Comparison of ENCODE assay signal across 27 mouse cellular contexts in the genomic region with DNA sequence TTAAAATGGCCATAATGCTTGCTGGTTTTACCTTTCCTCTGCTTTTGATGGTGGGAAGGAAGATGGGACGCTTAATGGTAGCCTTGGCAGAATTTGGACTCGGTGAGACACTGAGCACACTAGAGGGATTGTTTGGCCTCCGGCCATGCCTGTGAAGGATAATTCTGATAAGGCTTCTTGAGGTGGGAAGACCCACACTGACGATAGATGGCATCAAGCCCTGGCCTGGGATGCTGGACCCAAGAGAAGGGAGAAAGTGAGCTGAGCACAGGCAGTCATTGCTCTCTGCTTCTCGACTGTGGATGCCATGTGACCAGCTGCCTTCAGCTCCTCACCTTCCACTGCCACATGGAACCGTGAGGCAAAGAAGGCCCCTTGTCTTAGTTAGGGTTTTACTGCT. TPM values are rescaled to one million over a fixed set of nuclear protein-coding genes. Genes with fewer than 3 reads are reported as not detected.
DNase-seq lines count a peak whose midpoint lies in the region; ATAC-seq and TF ChIP-seq lines count a peak whose summit lies in the region.
"Had no signal": no experiment of that assay in that cellular context is flagged by ENCODE, and none has a peak within 500 bp of the region (broad histone marks: within the 10 kb centered on the region; RNA-seq: fewer than 3 reads in every experiment).

No protein-coding gene starts in this region.

- DNase-seq in adrenal gland, postnatal 10 days: peak; percentile 42
- DNase-seq in adrenal gland, adult 18-20 months (ENCODE audit: low spot score in 2 of 2): no peak
- DNase-seq in adrenal gland, postnatal 14 days: peak; percentile 29
- DNase-seq in adrenal gland, postnatal 25 days: peak; percentile 52
- no peak for DNase-seq in gastrocnemius, adult 2 months
- DNase-seq: cerebellum, adult 11-12 months; cerebellum, adult 8-10 months; cerebellum, postnatal 36 days; embryo, embryonic 11 days; gastrocnemius, postnatal 14 days; heart, adult 18-20 months; heart, postnatal 14 days; heart, postnatal 4 days; kidney, adult 18-20 months had no signal

- ATAC-seq in kidney, embryonic 14.5 days (ENCODE audit: low FRiP score, low TSS enrichment): no peak
- ATAC-seq: CD4-positive, CD25-positive, alpha-beta regulatory T cell, adult 4 months; forebrain, embryonic 15.5 days; hindbrain, postnatal 0 days; inflammation-experienced regulatory T-cells, adult 6 months; intestine, embryonic 16.5 days had no signal

- no peak for TF ChIP-seq CTCF in gastrocnemius, adult 2 months (IDR thresholded peaks at IDR 0.05)

- H3K9ac ChIP-seq in kidney, embryonic 14.5 days (ENCODE audit: low read depth, low read length): no peak overlapping the region
- H3K9ac ChIP-seq: embryonic facial prominence, embryonic 13.5 days; forebrain, embryonic 12.5 days; forebrain, embryonic 15.5 days; heart, embryonic 13.5 days; hindbrain, embryonic 14.5 days had no signal

- H3K9me3 ChIP-seq in kidney, embryonic 14.5 days (ENCODE audit: control insufficient read depth, low read length): no peaks in the 10 kb centered on the region
- H3K9me3 ChIP-seq: embryonic facial prominence, embryonic 10.5 days; embryonic facial prominence, embryonic 13.5 days; forebrain, embryonic 12.5 days; forebrain, embryonic 15.5 days; heart, embryonic 10.5 days; heart, embryonic 13.5 days had no signal

- peaks cover 21% of the 10 kb centered on the region; the same call in 1 of the 2 replicates for H3K36me3 ChIP-seq in kidney, embryonic 14.5 days (ENCODE audit: control insufficient read depth, insufficient read depth, low read length)

- no peaks in the 10 kb centered on the region for H3K4me1 ChIP-seq in kidney, embryonic 14.5 days (ENCODE audit: control insufficient read depth, insufficient read depth, low read length)
- H3K4me1 ChIP-seq: embryonic facial prominence, embryonic 13.5 days; forebrain, embryonic 12.5 days; forebrain, embryonic 15.5 days; heart, embryonic 10.5 days had no signal

- intact Hi-C loops in gastrocnemius, adult 2 months (cut with DNase I): no loop called here

- no peak overlapping the region for H3K4me3 ChIP-seq in kidney, embryonic 14.5 days (ENCODE audit: low read length)
- H3K4me3 ChIP-seq in gastrocnemius, adult 2 months: no peak overlapping the region
- H3K4me3 ChIP-seq: embryonic facial prominence, embryonic 10.5 days; embryonic facial prominence, embryonic 13.5 days; erythroblast, embryonic 14.5 days; forebrain, embryonic 12.5 days; forebrain, embryonic 15.5 days; heart, embryonic 10.5 days; heart, embryonic 13.5 days had no signal

- no peak overlapping the region for H3K27ac ChIP-seq in kidney, embryonic 14.5 days (ENCODE audit: low read depth, low read length)
- no peak overlapping the region for H3K27ac ChIP-seq in gastrocnemius, adult 2 months
- H3K27ac ChIP-seq: embryonic facial prominence, embryonic 10.5 days; embryonic facial prominence, embryonic 13.5 days; forebrain, embryonic 12.5 days; forebrain, embryonic 15.5 days; heart, embryonic 10.5 days; heart, embryonic 13.5 days; hindbrain, embryonic 14.5 days; hindbrain, postnatal 0 days had no signal

- H3K27me3 ChIP-seq in kidney, embryonic 14.5 days (ENCODE audit: control insufficient read depth, insufficient read depth, low read length): no peaks in the 10 kb centered on the region
- H3K27me3 ChIP-seq: embryonic facial prominence, embryonic 13.5 days; forebrain, embryonic 12.5 days; forebrain, embryonic 15.5 days; heart, embryonic 13.5 days had no signal

- 90% methylated on average over 6 of the region's 6 CpGs for WGBS in kidney, embryonic 14.5 days

- no peak overlapping the region for H3K4me2 ChIP-seq in kidney, embryonic 14.5 days (replicated peaks; ENCODE audit: low read depth, low read length)
- H3K4me2 ChIP-seq: embryonic facial prominence, embryonic 13.5 days; forebrain, embryonic 12.5 days; forebrain, embryonic 15.5 days; heart, embryonic 13.5 days; hindbrain, embryonic 14.5 days had no signal

RNA-seq across cellular contexts. Expression of gene Pdk1, which starts 28.1 kb away (rescaled TPM):
- 10 to 100 TPM; 66.4 to 80.4 TPM for total RNA-seq in adrenal gland, postnatal 10 days (2021)
- total RNA-seq in adrenal gland, adult 18-20 months (2021): 10 to 100 TPM; 44.2 to 59.8 TPM
- 37.5 and 55.5 TPM in 2 replicates for total RNA-seq in adrenal gland, postnatal 14 days (2021)
- total RNA-seq in adrenal gland, postnatal 25 days (2021): 33.8 and 44.4 TPM in 2 replicates
- 28.8 and 40.5 TPM in 2 replicates for polyA plus RNA-seq in kidney, embryonic 14.5 days (2014; fragmentation: Nextera tagmentation; extraction: Ambion mirVana)
- 10 to 100 TPM; 52.2 to 85.3 TPM for total RNA-seq in gastrocnemius, adult 2 months (2021)

Comparison
In these comparisons a context has a peak if more than half of its experiments do, and no peak if none do; other contexts are left out.
1. DNase-seq: peak in adrenal gland, postnatal 10 days (single experiment), adrenal gland, postnatal 14 days (single experiment) and adrenal gland, postnatal 25 days (single experiment); none in adrenal gland, adult 18-20 months (0 of 2) and gastrocnemius, adult 2 months (single experiment).